Mouse (Mus musculus): ENCODE measurements around the gene Efcab6.

DNA sequence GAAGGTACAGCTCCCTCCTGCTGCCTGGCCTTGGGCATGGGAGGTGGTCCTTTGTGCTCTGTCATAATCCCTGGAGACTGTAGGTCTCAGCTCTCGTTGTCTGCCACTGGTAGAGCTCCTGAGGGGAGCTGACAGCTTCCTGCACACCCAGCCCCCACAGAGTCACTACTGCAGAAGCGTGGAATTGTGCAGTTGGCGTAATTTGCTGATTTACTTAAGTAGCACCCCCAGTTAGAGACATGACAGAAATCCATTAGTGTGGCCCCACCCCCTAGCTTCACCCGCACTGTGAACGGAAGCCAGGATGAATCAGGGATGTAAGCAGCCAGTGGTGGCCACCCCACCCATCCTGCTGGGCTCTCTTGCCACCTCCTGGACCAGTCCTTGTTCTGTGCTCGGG is 232.9 kb downstream of the Efcab6 start:
- no peak for TF ChIP-seq POLR2A (IDR thresholded peaks at IDR 0.05; ENCODE audit: low read depth, low read length)
- TF ChIP-seq CTCF (IDR thresholded peaks at IDR 0.05; ENCODE audit: borderline replicate concordance, insufficient read depth, low read length) = no peak

Data from embryonic fibroblast, embryonic 13.5 days (primary cell).